Mouse (Mus musculus) common myeloid progenitor, adult 5-6 weeks (primary cell): ENCODE measurements around the gene Serinc5. TPM values are rescaled to one million over a fixed set of nuclear protein-coding genes. Genes with fewer than 3 reads are reported as not detected.
A peak's percentile ranks its signal among the peaks of the same experiment; 100 is the strongest.

Source experiments
- ATAC-seq: replicated peaks from 2 replicates; pipeline ENCODE4 v1.8.0; 2016; ENCODE audit warnings: low read depth, mild to moderate bottlenecking, moderate TSS enrichment, inconsistent platforms; ENCODE audit not compliant: poor library complexity, severe bottlenecking
- total RNA-seq: library from RNA; stranded (forward); fragments of 200-1000, 187-1606 nt; gene quantifications from 2 replicates; pipeline ENCODE4 v1.2.3, GENCODE M21; 2017

Serinc5 gene
- total RNA-seq, 1 experiment from 2014 or later = 15.5 TPM

DNA sequence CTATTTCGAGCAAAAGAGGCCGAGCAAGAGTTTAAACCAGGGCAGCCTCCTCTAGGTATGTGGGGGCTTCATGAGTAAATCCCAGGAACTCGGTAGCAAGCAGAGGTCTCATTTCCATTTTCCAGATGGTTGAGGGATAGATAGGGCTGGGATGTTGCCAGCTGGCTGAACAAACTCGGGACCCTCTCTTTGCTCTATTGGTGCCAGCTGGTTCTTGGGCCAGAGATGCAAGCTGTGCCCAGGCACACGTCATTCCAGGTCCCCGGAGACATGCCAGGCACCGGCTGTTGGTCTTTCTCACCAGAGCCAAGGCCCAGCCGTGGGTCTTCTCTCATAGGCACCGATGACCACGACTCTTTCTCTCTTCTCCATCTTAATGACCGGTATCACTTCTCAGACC, 122.8 kb downstream of the Serinc5 start:
- ATAC-seq = 0 out of 2 replicates have a peak, but pooled peaks have one; percentile 17

DNA sequence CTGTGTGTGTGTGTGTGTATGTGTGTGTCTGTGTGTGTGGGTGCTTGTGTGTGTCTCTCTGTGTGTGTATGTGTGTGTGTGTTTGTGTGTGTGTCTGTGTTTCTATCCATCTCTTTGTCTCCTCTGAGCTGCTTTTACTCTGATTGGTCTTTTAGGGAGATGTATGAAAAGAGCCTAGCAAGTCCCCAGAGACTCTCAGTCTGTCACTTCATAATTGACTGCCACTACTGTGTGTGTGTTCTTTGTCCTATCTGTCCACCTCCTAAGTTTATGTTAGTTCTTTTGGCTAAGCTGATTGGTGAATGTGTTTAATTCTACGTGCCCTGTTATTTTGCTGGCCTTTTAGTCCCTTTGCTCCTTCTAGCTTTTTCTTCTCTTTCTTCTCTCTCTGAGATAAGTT, 124.8 kb downstream of the Serinc5 start:
- ATAC-seq = no peak

DNA sequence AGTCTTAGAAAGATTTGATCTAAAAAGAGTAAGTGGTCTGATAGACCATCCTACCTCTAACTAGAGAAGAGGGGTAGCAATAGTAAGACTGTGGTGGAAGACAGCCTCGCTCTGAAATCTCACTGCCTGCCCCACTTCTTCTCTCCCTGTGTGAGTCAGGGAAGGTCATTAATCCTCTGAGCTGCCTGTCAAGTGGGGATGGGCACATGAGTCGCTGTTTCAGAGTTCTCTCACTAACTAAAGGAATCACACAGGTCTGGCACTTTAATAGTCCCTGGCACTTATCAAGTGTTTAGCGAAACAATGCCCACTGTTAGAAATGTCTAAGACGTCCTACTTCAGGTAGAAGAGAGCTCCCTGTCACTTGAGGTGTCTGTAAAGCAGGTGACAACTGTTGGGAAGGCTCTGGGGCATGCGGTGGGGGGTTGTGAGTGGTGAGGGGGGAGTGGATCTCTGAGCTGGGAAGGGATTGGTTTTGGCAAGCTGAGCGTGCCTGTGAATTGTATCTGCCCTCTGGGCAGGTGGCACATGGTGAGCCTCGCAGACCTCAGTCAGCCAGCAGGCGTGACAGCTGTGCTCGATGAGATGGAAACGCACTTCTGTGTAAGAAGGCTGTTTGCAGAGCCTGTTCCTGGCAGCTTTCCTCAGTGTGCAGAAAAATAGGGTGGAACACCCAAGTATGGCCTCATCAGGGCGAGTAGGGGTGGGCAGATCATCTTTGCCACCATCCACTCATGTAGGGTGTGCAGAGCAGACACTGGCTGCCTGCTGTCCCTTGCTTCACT, 125.8 kb downstream of the Serinc5 start:
- no peak for ATAC-seq

DNA sequence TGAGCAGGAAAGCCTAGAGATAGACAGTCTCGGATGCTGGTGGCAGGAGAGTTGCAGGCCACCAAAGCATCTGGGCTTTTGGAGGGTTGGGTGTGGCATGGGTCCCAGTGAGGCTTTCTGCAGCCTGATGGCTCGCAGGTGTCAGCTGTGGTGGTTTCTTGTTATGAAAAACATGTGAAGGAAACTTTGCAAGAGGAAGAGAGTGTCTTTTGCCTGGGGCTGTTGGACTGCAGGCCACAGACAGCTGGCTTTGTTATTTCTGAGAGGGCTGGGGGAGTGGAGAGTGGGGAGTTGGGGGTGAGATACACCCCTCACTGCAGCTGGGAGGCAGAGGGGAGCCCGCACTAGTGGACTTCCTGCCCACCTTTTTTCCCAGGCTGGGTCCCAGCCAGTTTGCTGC, 127.9 kb downstream of the Serinc5 start:
- no peak for ATAC-seq

DNA sequence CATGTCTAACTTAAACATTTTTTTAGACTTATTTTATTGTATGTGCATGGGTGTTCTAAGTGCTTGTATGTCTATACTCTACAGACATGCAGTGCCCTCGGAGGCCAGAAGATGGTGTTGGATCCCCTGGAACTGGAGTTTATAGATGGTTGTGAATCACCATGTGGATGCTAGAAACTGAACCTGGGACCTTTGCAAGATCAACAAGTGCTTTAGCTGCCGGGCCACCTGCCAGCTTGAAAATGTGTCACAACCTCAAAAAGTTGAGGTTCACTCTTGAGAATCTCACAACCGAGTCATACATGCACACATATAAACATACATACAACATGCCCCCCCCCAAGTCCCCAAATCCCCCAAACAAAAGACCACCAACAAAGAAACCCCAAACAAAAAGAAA, 129.0 kb downstream of the Serinc5 start:
- ATAC-seq = no peak

DNA sequence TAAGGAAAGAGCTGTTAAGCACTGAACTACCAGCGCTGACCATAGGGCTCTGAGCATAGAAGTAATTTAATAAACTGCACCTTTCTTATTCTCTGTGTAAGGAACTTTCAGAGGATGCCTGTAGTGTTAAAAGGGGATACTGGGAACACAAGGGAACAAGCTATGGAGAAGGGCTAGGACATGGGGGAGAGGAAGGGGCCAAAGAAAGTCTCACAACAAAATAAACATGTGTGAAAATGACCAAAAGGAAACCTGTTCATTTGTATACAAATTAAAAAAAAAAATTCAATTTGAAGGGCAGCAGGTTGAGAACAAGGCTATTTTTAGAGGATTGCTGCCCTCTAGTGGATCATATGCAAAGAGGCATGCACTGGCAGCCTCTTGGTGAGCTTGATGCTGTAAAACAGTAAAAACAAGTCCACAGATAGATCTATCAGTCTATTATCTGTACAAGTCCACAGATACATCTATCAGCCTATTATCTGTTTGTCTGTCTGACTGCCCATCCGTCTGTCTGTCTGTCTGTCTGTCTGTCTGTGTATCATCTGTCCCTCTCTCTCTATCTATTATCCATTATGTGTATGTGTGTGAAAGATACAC, 129.9 kb downstream of the Serinc5 start:
- peak; percentile 82 for ATAC-seq

DNA sequence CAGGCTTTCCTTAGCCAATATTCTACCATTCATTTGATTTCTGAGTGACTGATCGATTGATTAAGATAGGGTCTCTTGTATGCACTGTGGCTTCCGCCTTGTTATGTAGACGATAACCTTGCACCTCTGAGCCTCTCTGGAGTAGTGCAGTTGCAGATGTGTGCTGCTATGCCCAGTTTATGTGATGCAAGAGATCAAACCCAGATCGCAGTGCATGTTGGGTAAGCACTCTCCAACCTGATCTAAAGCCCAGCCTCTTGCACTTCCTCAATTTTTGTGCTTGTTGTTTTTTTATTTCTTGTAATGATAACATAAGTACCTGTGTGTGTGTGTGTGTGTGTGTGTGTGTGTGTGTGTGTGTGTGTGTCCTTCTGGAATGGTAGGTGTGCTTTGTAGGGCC, 132.0 kb downstream of the Serinc5 start:
- peak; percentile 79 for ATAC-seq

DNA sequence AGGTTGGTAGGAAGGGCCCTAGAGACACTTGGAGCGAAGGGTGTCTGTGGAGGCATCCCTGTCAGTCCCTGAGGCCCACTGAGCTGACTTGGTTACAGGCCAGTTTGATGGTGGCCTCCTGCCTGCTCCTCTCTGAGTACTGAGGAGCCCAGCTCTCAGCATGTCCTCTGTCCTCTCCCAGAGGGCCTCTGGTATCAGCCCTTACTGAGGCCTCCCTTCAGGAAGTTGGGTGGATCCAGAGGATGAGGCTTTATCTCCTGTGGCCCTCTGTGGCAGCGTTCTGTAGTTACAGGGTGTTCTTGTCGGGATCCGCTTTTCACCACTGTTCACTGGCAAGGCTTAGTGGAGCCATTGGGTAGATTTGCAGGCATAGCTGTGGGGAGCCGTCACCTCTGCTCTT, 132.4 kb downstream of the Serinc5 start:
- ATAC-seq = peak; percentile 57; the same call in 1 of the 2 replicates

DNA sequence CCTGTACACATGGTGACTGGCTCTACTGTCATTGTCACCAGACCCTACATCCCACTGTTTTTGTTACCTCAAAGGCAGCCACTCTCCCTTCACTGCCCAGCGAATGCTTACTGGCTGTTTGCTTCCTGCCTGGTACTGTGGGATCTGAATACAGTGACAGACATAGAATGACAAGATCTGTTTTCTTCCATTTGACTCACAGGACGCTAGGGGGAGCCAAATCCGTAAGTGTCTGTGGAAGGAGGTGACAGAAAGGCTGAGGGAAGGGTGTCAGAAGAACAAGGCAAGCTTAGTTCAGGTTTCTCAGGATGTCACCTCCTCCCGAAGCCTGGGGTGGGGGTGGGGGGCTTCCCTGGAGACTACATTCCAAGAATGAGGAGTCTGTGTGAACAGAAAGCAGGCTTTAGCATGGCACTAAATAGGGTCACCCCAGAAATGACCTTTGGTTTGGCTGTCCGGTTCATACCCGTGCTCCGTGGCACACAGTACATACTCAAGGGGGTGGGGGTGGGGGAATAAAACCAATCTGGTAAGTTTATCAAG, 140.2 kb downstream of the Serinc5 start:
- ATAC-seq = peak; percentile 87

DNA sequence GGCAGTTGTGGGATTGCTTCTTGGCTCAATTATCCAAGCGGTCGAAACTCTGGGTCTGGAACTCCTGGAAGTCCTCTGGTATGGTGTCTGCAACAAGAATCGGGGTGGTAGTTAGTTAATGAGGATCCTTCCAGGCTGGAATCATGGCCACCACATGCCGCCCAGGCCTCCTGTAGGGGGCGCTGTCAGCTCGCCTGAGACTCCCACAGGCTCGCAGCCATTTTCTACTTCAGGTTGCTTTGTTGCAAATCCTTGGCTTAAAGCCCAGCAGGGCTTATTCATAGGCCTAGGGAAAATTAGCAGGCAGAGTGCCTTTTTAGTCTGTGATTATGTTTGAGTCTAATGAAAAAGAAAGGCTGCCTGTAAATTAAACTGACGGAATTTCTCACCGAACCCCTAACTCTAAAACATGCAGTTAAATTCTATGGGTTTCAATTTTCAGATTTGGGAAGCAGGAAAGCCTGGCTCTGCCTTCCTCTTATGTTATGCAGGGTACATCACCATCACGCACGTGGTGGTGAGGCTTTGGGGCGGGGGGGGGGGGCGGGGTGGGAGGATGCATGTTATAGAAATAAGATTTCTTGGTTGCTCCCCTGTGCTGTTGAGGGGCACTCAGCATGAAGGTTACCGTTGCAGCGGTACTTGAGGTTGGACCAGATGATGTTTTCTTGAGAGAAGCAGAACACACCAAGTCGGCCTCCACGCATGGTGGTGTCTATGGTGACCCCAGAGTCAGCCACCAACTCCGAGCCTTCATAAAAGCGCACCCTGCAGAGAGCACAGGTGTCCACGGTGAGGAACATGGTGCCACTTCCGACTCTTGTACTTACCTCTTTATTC, 141.1 kb downstream of the Serinc5 start:
- peak; percentile 71 for ATAC-seq

DNA sequence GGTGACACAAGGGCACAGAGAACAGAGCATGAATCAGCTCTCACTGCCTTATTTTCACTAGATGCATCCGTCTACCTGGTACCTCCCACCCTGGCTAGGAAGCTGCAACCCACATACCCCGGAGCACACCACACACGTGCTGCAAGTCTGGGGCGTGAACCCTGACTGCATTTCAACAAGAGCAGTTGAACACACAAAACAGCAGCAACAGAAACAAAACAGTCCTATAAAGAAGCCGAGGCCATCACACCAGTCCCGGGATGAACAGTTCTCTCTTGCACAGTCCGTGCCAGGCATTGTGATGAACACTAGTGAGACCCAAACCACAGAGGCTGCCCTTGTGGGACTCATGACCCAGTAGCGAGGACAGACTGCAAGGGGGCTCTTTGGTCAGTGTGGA, 142.8 kb downstream of the Serinc5 start:
- ATAC-seq = no peak

DNA sequence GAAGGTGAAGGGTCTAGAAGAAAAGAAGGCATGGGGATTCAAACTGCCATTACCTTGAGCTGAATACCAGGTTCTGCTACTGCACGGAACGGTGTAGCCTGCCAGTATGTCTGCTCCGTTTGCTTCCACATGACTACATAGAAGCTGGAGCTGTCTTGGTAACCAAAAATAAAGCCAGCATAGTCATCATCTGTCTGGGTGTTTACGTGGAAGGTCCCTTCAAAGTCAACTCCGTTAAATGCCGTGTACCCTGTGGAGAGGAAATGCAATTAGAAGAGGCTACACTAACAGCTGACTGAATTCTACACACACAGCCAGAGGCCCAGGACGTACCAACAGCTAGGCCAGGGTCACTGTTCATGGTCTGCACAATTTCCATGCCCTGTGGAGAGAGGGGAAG, 144.1 kb downstream of the Serinc5 start:
- ATAC-seq = no peak

DNA sequence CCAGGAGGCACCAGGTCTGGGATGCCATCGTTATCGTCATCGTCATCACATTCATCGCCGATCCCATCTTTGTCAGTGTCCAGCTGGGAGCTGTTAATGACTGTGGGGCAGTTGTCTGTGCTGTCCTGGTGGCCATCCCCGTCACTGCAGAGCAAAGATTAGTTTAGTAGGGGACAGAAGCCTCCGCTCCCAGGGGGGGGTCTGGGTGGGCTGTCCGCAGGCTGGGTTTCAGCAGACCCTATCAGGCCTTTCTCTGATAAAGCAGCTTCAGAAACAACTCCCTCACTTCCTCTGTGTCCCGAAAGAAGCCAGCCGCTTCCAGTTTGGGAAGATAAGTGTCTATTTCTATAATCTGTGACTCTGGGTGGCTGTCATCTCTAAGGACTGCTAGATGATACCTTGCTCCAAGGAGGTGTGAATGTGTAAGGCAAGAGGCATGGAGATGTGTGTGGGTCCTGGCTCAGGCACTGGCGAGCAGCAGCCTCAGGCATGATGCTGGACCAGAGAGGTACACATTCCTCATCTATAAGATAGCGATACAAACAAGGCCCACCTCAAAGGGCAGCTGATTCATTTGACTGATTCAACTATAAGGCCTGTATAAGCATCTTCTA, 147.2 kb downstream of the Serinc5 start:
- no peak for ATAC-seq

DNA sequence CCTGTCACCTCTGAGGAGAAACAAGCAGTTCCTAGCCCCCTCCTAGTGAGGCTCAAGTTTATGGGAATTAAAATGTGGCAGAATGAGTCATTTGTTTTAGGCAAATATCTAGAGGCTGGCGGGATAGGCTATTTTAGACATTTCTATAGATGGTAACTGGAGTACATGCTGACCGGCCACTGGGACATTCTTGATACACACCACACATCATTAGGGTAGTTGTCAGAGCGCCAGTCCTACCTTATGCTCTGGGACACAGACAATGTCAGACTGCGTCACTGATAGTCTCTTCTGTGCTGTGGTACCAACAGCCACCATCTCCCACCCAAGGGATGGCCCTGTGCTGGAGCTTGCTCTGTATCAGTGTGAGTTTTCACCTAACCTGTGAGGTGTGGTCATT, 148.2 kb downstream of the Serinc5 start:
- no peak for ATAC-seq

DNA sequence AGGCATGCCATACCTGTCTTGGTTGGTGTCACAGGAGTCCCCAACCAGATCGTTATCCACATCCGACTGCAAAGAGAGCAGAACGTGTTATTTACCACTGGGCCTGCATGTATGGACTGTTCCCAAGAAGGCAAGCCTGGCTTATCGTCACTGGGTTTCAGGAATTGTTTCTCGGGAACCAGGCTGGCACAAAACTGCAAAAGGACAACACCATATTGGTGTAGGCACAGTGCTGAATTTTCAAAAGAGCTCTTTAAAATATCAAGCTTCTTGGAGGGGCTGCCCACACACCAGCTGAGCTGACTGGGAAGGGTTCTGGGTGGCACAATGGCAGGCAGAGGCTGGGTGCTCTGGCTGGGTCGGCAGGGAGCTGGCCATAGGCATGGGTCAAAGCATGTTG, 149.6 kb downstream of the Serinc5 start:
- ATAC-seq = no peak

Other genes with a start within 250 kb of the Serinc5 start
- not detected in 2 replicates for gene Ankrd34b, start 185.2 kb upstream of the Serinc5 start, total RNA-seq
- gene Fam151b, start 127.1 kb upstream of the Serinc5 start, total RNA-seq = 4.1 and 5.5 TPM in 2 replicates
- gene Zfyve16, start 80.2 kb upstream of the Serinc5 start, total RNA-seq = 6.7 and 6.9 TPM in 2 replicates
- gene Spz1, start 34.9 kb upstream of the Serinc5 start, total RNA-seq = not detected in 2 replicates
- not detected in 2 replicates for gene Thbs4, start 183.7 kb downstream of the Serinc5 start, total RNA-seq
- 8.2 and 11.1 TPM in 2 replicates for gene Mtx3, start 233.7 kb downstream of the Serinc5 start, total RNA-seq